Comparison of ENCODE assay signal across 27 mouse cellular contexts in genomic region chr14:78120286-78120685, GRCm38 (mm10). TPM values are rescaled to one million over a fixed set of nuclear protein-coding genes. Genes with fewer than 3 reads are reported as not detected.
A peak's percentile ranks its signal among the peaks of the same experiment; 100 is the strongest.
DNase-seq lines count a peak whose midpoint lies in the region; ATAC-seq lines count a peak whose summit lies in the region.
"Had no signal": no experiment of that assay in that cellular context is flagged by ENCODE, and none has a peak within 500 bp of the region (broad histone marks: within the 10 kb centered on the region; RNA-seq: fewer than 3 reads in every experiment).

No protein-coding gene starts in this region.

- H3K36me3 ChIP-seq in forebrain, embryonic 11.5 days (ENCODE audit: control insufficient read depth, insufficient read depth, low read length), result no peaks in the 10 kb centered on the region
- H3K36me3 ChIP-seq in forebrain, embryonic 12.5 days (replicated peaks), result no peaks in the 10 kb centered on the region
- no peaks in the 10 kb centered on the region for H3K36me3 ChIP-seq in hindbrain, embryonic 11.5 days (ENCODE audit: control insufficient read depth, insufficient read depth, low read length)
- H3K36me3 ChIP-seq: forebrain, embryonic 15.5 days; heart, embryonic 10.5 days; heart, embryonic 13.5 days; hindbrain, embryonic 13.5 days; intestine, embryonic 15.5 days had no signal

- 21% methylated on average over 3 of the region's 3 CpGs for WGBS in forebrain, embryonic 11.5 days
- 14% methylated on average over 3 of the region's 3 CpGs for WGBS in forebrain, embryonic 12.5 days
- WGBS in hindbrain, embryonic 11.5 days, result 58% methylated on average over 3 of the region's 3 CpGs

- no peaks in the 10 kb centered on the region for H3K4me1 ChIP-seq in forebrain, embryonic 11.5 days (replicated peaks; ENCODE audit: control insufficient read depth, insufficient read depth, low read length)
- peaks cover 19% of the 10 kb centered on the region for H3K4me1 ChIP-seq in forebrain, embryonic 12.5 days
- H3K4me1 ChIP-seq in hindbrain, embryonic 11.5 days (replicated peaks; ENCODE audit: control insufficient read depth, insufficient read depth, low read length), result no peaks in the 10 kb centered on the region
- H3K4me1 ChIP-seq: intestine, embryonic 15.5 days had no signal

- DNase-seq in forebrain, embryonic 11.5 days (ENCODE audit: low spot score), result no peak
- peak; percentile 62 for DNase-seq in heart, adult 11 months
- DNase-seq in heart, postnatal 10 days, result no peak
- peak; percentile 16 for DNase-seq in ZHBTc4 (ENCODE audit: low read depth, low spot score)
- DNase-seq in forelimb bud, embryonic 11.5 days (ENCODE audit: low read depth, low spot score), result peak; percentile 21
- no peak for DNase-seq in hindbrain, embryonic 11.5 days (ENCODE audit: low spot score)
- DNase-seq: cerebellum, adult 11-12 months; cerebellum, adult 8-10 months; cerebellum, postnatal 10 days; gastrocnemius, adult 2 months; gastrocnemius, postnatal 25 days; heart, adult 2 months; kidney, adult 11 months had no signal

- H3K4me3 ChIP-seq in forebrain, embryonic 11.5 days (ENCODE audit: low read depth, low read length), result no peak overlapping the region
- H3K4me3 ChIP-seq in forebrain, embryonic 12.5 days (replicated peaks), result no peak overlapping the region
- H3K4me3 ChIP-seq in hindbrain, embryonic 11.5 days (ENCODE audit: low read depth, low read length), result no peak overlapping the region
- H3K4me3 ChIP-seq: forebrain, embryonic 15.5 days; gastrocnemius, adult 2 months; heart, adult 2 months; heart, embryonic 10.5 days; heart, embryonic 13.5 days; hindbrain, embryonic 13.5 days; intestine, embryonic 15.5 days had no signal

- ATAC-seq in forebrain, embryonic 11.5 days (replicated peaks; ENCODE audit: low FRiP score), result peak; percentile 46; the same call in 1 of the 2 replicates
- no peak for ATAC-seq in forebrain, embryonic 12.5 days (ENCODE audit: low FRiP score)
- no peak for ATAC-seq in hindbrain, embryonic 11.5 days (ENCODE audit: low FRiP score)
- ATAC-seq: forebrain, embryonic 15.5 days; hindbrain, embryonic 16.5 days; intestine, embryonic 15.5 days had no signal

- H3K4me2 ChIP-seq in forebrain, embryonic 11.5 days (ENCODE audit: low read depth, low read length, severe bottlenecking), result no peak overlapping the region
- no peak overlapping the region for H3K4me2 ChIP-seq in forebrain, embryonic 12.5 days
- H3K4me2 ChIP-seq in hindbrain, embryonic 11.5 days (replicated peaks; ENCODE audit: low read depth, low read length), result no peak overlapping the region
- H3K4me2 ChIP-seq: forebrain, embryonic 15.5 days; heart, embryonic 13.5 days; hindbrain, embryonic 13.5 days; intestine, embryonic 15.5 days had no signal

- H3K9me3 ChIP-seq in forebrain, embryonic 11.5 days (ENCODE audit: control insufficient read depth, low read length), result no peaks in the 10 kb centered on the region
- H3K9me3 ChIP-seq in forebrain, embryonic 12.5 days, result no peaks in the 10 kb centered on the region
- H3K9me3 ChIP-seq in hindbrain, embryonic 11.5 days (ENCODE audit: control insufficient read depth, low read length), result no peaks in the 10 kb centered on the region
- H3K9me3 ChIP-seq: forebrain, embryonic 15.5 days; heart, embryonic 10.5 days; intestine, embryonic 15.5 days had no signal

- H3K27me3 ChIP-seq in forebrain, embryonic 11.5 days (ENCODE audit: control insufficient read depth, insufficient read depth, low read length), result no peaks in the 10 kb centered on the region
- H3K27me3 ChIP-seq in forebrain, embryonic 12.5 days, result no peaks in the 10 kb centered on the region; the same call in 1 of the 2 replicates
- no peaks in the 10 kb centered on the region for H3K27me3 ChIP-seq in hindbrain, embryonic 11.5 days (ENCODE audit: control insufficient read depth, insufficient read depth, low read length)
- H3K27me3 ChIP-seq: forebrain, embryonic 15.5 days; heart, embryonic 13.5 days; hindbrain, embryonic 13.5 days; intestine, embryonic 15.5 days had no signal

- H3K27ac ChIP-seq in forebrain, embryonic 11.5 days (ENCODE audit: low read depth, low read length), result no peak overlapping the region
- H3K27ac ChIP-seq in forebrain, embryonic 12.5 days, result no peak overlapping the region
- H3K27ac ChIP-seq in hindbrain, embryonic 11.5 days (ENCODE audit: low read depth, low read length), result no peak overlapping the region
- H3K27ac ChIP-seq: gastrocnemius, adult 2 months; heart, adult 2 months; hindbrain, embryonic 13.5 days; intestine, embryonic 15.5 days had no signal

- intact Hi-C loops in heart, postnatal 10 days (cut with DNase I), result no loop called here

- H3K9ac ChIP-seq in forebrain, embryonic 11.5 days (ENCODE audit: low read length), result no peak overlapping the region
- no peak overlapping the region for H3K9ac ChIP-seq in forebrain, embryonic 12.5 days
- no peak overlapping the region for H3K9ac ChIP-seq in hindbrain, embryonic 11.5 days (ENCODE audit: low read depth, low read length)
- H3K9ac ChIP-seq: forebrain, embryonic 15.5 days; heart, embryonic 13.5 days; hindbrain, embryonic 13.5 days; intestine, embryonic 15.5 days had no signal

RNA-seq across cellular contexts. Expression of gene Fam216b, which starts 31.5 kb away (rescaled TPM):
- not detected in 2 replicates for polyA plus RNA-seq in forebrain, embryonic 11.5 days (2014; fragmentation: Nextera tagmentation; extraction: Ambion mirVana)
- polyA plus RNA-seq in forebrain, embryonic 12.5 days (2016; fragmentation: Nextera tagmentation; extraction: Ambion mirVana), result not detected in 2 replicates
- under 1 TPM in 1 of 2 experiments, not detected in 1; 0.50 TPM for total RNA-seq in heart, postnatal 10 days (2021)
- polyA plus RNA-seq in hindbrain, embryonic 11.5 days (2014; fragmentation: Nextera tagmentation; extraction: Ambion mirVana), result not detected in 2 replicates
- total RNA-seq: adrenal gland, adult 18-20 months; adrenal gland, postnatal 10 days; adrenal gland, postnatal 36 days; ES-E14; gastrocnemius, adult 2 months; gastrocnemius, postnatal 25 days; heart, adult 2 months; heart, postnatal 25 days; hematopoietic stem cell, adult 5-6 weeks had no signal
- polyA plus RNA-seq: embryonic facial prominence, embryonic 11.5 days; heart, embryonic 10.5 days; heart, embryonic 13.5 days; intestine, embryonic 15.5 days had no signal

Comparison
In these comparisons a context has a peak if more than half of its experiments do, and no peak if none do; other contexts are left out.
1. DNase-seq: peak in heart, adult 11 months (single experiment), ZHBTc4 (single experiment) and forelimb bud, embryonic 11.5 days (single experiment); none in forebrain, embryonic 11.5 days (single experiment), heart, postnatal 10 days (0 of 2) and hindbrain, embryonic 11.5 days (single experiment).